Mouse (Mus musculus): ENCODE measurements around the gene Mtmr4.
A peak's percentile ranks its signal among the peaks of the same experiment; 100 is the strongest.

The Mtmr4 gene

GRCm38 (mm10) chr11:87581933-87582710 is 9.8 kb upstream of the Mtmr4 start:
- DNase-seq (ENCODE audit: low spot score), result no peak

- DNase-seq (ENCODE audit: low spot score), result no peak
Measured at GRCm38 (mm10) chr11:87583291-87584034, 8.5 kb upstream of the Mtmr4 start.

GRCm38 (mm10) chr11:87584711-87585505 is 7.1 kb upstream of the Mtmr4 start:
- no peak for DNase-seq (ENCODE audit: low spot score)

- DNase-seq (ENCODE audit: low spot score), result no peak
Measured at GRCm38 (mm10) chr11:87587211-87587874, 4.6 kb upstream of the Mtmr4 start.

GRCm38 (mm10) chr11:87589605-87590004 is 2.4 kb upstream of the Mtmr4 start:
- no peak for DNase-seq (ENCODE audit: low spot score)

- DNase-seq (ENCODE audit: low spot score), result peak; percentile 43
Measured at GRCm38 (mm10) chr11:87590841-87591525, 979 bp upstream of the Mtmr4 start.

- DNase-seq (ENCODE audit: low spot score), result no peak
Measured at GRCm38 (mm10) chr11:87592354-87592695, 363 bp downstream of the Mtmr4 start.

GRCm38 (mm10) chr11:87592713-87593598 is 994 bp downstream of the Mtmr4 start:
- peak; percentile 78 for DNase-seq (ENCODE audit: low spot score)

- DNase-seq (ENCODE audit: low spot score), result peak; percentile 92
Measured at GRCm38 (mm10) chr11:87595327-87595841, 3.4 kb downstream of the Mtmr4 start.

GRCm38 (mm10) chr11:87595976-87596375 is 4.0 kb downstream of the Mtmr4 start:
- DNase-seq (ENCODE audit: low spot score), result no peak

GRCm38 (mm10) chr11:87596492-87596891 is 4.5 kb downstream of the Mtmr4 start:
- DNase-seq (ENCODE audit: low spot score), result no peak

GRCm38 (mm10) chr11:87597061-87597460 is 5.1 kb downstream of the Mtmr4 start:
- no peak for DNase-seq (ENCODE audit: low spot score)

GRCm38 (mm10) chr11:87599395-87600089 is 7.6 kb downstream of the Mtmr4 start:
- peak; percentile 88 for DNase-seq (ENCODE audit: low spot score)

- no peak for DNase-seq (ENCODE audit: low spot score)
Measured at GRCm38 (mm10) chr11:87600322-87600853, 8.4 kb downstream of the Mtmr4 start.

GRCm38 (mm10) chr11:87602234-87602633 is 10.3 kb downstream of the Mtmr4 start:
- no peak for DNase-seq (ENCODE audit: low spot score)

- DNase-seq (ENCODE audit: low spot score), result no peak
Measured at GRCm38 (mm10) chr11:87603571-87603970, 11.6 kb downstream of the Mtmr4 start.

GRCm38 (mm10) chr11:87609264-87609663 is 17.3 kb downstream of the Mtmr4 start:
- no peak for DNase-seq (ENCODE audit: low spot score)

GRCm38 (mm10) chr11:87611547-87611946 is 19.6 kb downstream of the Mtmr4 start:
- no peak for DNase-seq (ENCODE audit: low spot score)

- no peak for DNase-seq (ENCODE audit: low spot score)
Measured at GRCm38 (mm10) chr11:87613972-87614371, 22.0 kb downstream of the Mtmr4 start.
